Mouse (Mus musculus) liver, postnatal 0 days (tissue): ENCODE results near the gene Ak5.

Experiments used
- CTCF ChIP-seq: sonication (generic); IDR thresholded peaks from 2 replicates; pipeline ENCODE4 v1.5.1; 2016; ENCODE audit warnings: antibody characterized with exemption, low read depth
- EP300 ChIP-seq: IDR thresholded peaks from 2 replicates; pipeline ENCODE4 v1.6.1; 2016; ENCODE audit warnings: antibody characterized with exemption, low read depth, mild to moderate bottlenecking

GRCm38 (mm10) chr3:152470347-152470746, 197.8 kb downstream of the Ak5 start:
- TF ChIP-seq EP300 (no peak), CTCF (no peak)
